Mouse (Mus musculus): ENCODE results near the gene Map3k4. TPM values are rescaled to one million over a fixed set of nuclear protein-coding genes. Genes with fewer than 3 reads are reported as not detected.

Gene Map3k4
- polyA plus RNA-seq, 1 experiment from 2014 or later = 58.7 TPM

DNA sequence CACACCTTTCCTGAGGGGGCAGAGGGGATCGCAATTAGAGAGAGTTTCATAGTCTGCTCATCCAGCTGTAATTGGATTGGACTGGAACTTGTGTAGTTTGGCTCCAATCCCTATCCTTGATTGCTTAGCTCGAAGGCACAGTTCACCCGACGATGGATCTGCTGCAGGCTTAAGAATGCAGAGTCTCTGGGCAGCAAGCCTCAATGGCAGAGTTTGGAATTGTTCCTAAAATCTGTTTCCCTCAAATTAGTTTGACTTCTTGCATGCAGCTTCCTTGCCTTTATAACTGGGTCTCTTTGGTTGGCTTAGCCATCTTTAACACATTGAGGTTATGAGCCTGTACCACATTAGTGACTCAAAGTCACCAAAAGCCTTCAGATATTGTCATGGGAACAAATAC lies 118.7 kb downstream of the Map3k4 start:
- no peak for ATAC-seq (replicated peaks; ENCODE audit: low FRiP score, low read depth)
- peaks cover 10% of the 10 kb centered on the region for H3K4me1 ChIP-seq (replicated peaks; ENCODE audit: insufficient read depth, low read length)
- H3K36me3 ChIP-seq (ENCODE audit: insufficient read depth, low read length) = no peaks in the 10 kb centered on the region
- no peak overlapping the region for H3K4me3 ChIP-seq (replicated peaks; ENCODE audit: low read depth, low read length)
- no peak overlapping the region for H3K9ac ChIP-seq (ENCODE audit: low read depth, low read length)
- 62% methylated on average over 4 of the region's 4 CpGs for WGBS
- no peak overlapping the region for H3K4me2 ChIP-seq (ENCODE audit: low read length)
- H3K27me3 ChIP-seq (ENCODE audit: insufficient read depth, low read length) = no peaks in the 10 kb centered on the region
- TF ChIP-seq CTCF (IDR thresholded peaks at IDR 0.05; ENCODE audit: low read depth) = no peak
- no peaks in the 10 kb centered on the region for H3K9me3 ChIP-seq (replicated peaks; ENCODE audit: low read length)
- no peak for DNase-seq (ENCODE audit: low spot score)
- no peak overlapping the region for H3K27ac ChIP-seq

GRCm38 (mm10) chr17:12195604-12196003 lies 123.0 kb downstream of the Map3k4 start:
- H3K4me2 ChIP-seq (ENCODE audit: low read length) = no peak overlapping the region
- DNase-seq (ENCODE audit: low spot score) = peak; percentile 64

GRCm38 (mm10) chr17:12195137-12195536 lies 123.5 kb downstream of the Map3k4 start:
- peaks cover 16% of the 10 kb centered on the region for H3K4me1 ChIP-seq (replicated peaks; ENCODE audit: insufficient read depth, low read length)
- peak overlapping the region; percentile 75 for H3K27ac ChIP-seq
- no peak overlapping the region for H3K4me3 ChIP-seq (replicated peaks; ENCODE audit: low read depth, low read length)
- H3K9me3 ChIP-seq (replicated peaks; ENCODE audit: low read length) = no peaks in the 10 kb centered on the region
- H3K27me3 ChIP-seq (ENCODE audit: insufficient read depth, low read length) = no peaks in the 10 kb centered on the region
- peak; percentile 90 for ATAC-seq (replicated peaks; ENCODE audit: low FRiP score, low read depth)
- H3K4me2 ChIP-seq (ENCODE audit: low read length) = no peak overlapping the region
- H3K9ac ChIP-seq (ENCODE audit: low read depth, low read length) = no peak overlapping the region
- DNase-seq (ENCODE audit: low spot score) = peak; percentile 84
- no peak for TF ChIP-seq CTCF (IDR thresholded peaks at IDR 0.05; ENCODE audit: low read depth)
- no peaks in the 10 kb centered on the region for H3K36me3 ChIP-seq (ENCODE audit: insufficient read depth, low read length)
- 10% methylated on average over 5 of the region's 5 CpGs for WGBS

More at GRCm38 (mm10) chr17:12195604-12196003, 123.0 kb downstream of the Map3k4 start:
- peaks cover 16% of the 10 kb centered on the region for H3K4me1 ChIP-seq (replicated peaks; ENCODE audit: insufficient read depth, low read length)
- no peaks in the 10 kb centered on the region for H3K36me3 ChIP-seq (ENCODE audit: insufficient read depth, low read length)
- H3K27me3 ChIP-seq (ENCODE audit: insufficient read depth, low read length) = no peaks in the 10 kb centered on the region
- no peak overlapping the region for H3K4me3 ChIP-seq (replicated peaks; ENCODE audit: low read depth, low read length)
- H3K9ac ChIP-seq (ENCODE audit: low read depth, low read length) = no peak overlapping the region
- H3K27ac ChIP-seq = peak overlapping the region; percentile 75
- H3K9me3 ChIP-seq (replicated peaks; ENCODE audit: low read length) = no peaks in the 10 kb centered on the region
- WGBS = 32% methylated on average over 10 of the region's 10 CpGs
- peak; percentile 86 for ATAC-seq (replicated peaks; ENCODE audit: low FRiP score, low read depth)
- no peak for TF ChIP-seq CTCF (IDR thresholded peaks at IDR 0.05; ENCODE audit: low read depth)

- Histone ChIP-seq H3K27me3 (ENCODE audit: insufficient read depth, low read length) (no peaks in the 10 kb centered on the region), H3K27ac (no peak overlapping the region), H3K36me3 (ENCODE audit: insufficient read depth, low read length) (no peaks in the 10 kb centered on the region), H3K4me1 (replicated peaks; ENCODE audit: insufficient read depth, low read length) (no peaks in the 10 kb centered on the region), H3K4me2 (ENCODE audit: low read length) (no peak overlapping the region), H3K9ac (ENCODE audit: low read depth, low read length) (no peak overlapping the region), H3K4me3 (replicated peaks; ENCODE audit: low read depth, low read length) (no peak overlapping the region), H3K9me3 (replicated peaks; ENCODE audit: low read length) (no peaks in the 10 kb centered on the region)
- ATAC-seq (replicated peaks; ENCODE audit: low FRiP score, low read depth) (no peak), DNase-seq (ENCODE audit: low spot score) (no peak)
- WGBS = 45% methylated on average over 1 of the region's 1 CpGs
- TF ChIP-seq CTCF (IDR thresholded peaks at IDR 0.05; ENCODE audit: low read depth) = no peak
These were observed 130.8 kb downstream of the Map3k4 start for GRCm38 (mm10) chr17:12187782-12188181.

DNA sequence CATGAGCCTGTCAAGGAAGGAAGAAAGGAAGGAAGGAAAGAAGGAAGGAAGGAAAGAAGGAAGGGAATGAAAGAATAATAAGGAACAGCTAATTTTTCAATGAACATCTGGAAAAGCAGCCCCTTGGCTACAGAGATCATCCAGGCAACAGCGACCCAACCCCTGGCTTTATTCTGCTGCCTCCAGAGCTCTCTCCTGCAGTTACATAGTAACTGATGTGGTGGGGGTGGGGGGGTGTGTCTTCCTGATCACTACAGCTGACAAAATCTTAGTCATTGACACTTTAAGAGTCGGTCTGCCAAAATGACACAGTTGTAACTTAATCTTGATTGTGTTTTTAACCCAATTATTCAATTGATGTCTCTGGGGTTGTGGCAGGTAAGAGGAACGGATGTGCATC lies 132.3 kb downstream of the Map3k4 start:
- Histone ChIP-seq H3K9ac (ENCODE audit: low read depth, low read length) (no peak overlapping the region), H3K4me2 (ENCODE audit: low read length) (no peak overlapping the region), H3K27me3 (ENCODE audit: insufficient read depth, low read length) (no peaks in the 10 kb centered on the region), H3K4me3 (replicated peaks; ENCODE audit: low read depth, low read length) (no peak overlapping the region), H3K9me3 (replicated peaks; ENCODE audit: low read length) (no peaks in the 10 kb centered on the region), H3K36me3 (ENCODE audit: insufficient read depth, low read length) (no peaks in the 10 kb centered on the region), H3K27ac (no peak overlapping the region), H3K4me1 (replicated peaks; ENCODE audit: insufficient read depth, low read length) (no peaks in the 10 kb centered on the region)
- TF ChIP-seq CTCF (IDR thresholded peaks at IDR 0.05; ENCODE audit: low read depth) = no peak
- ATAC-seq (replicated peaks; ENCODE audit: low FRiP score, low read depth) = no peak
- DNase-seq (ENCODE audit: low spot score) = no peak
- WGBS = 78% methylated on average over 3 of the region's 3 CpGs

GRCm38 (mm10) chr17:12185855-12186254 lies 132.7 kb downstream of the Map3k4 start:
- no peaks in the 10 kb centered on the region for H3K4me1 ChIP-seq (replicated peaks; ENCODE audit: insufficient read depth, low read length)
- no peak overlapping the region for H3K4me2 ChIP-seq (ENCODE audit: low read length)
- H3K4me3 ChIP-seq (replicated peaks; ENCODE audit: low read depth, low read length) = no peak overlapping the region
- TF ChIP-seq CTCF (IDR thresholded peaks at IDR 0.05; ENCODE audit: low read depth) = no peak
- H3K9me3 ChIP-seq (replicated peaks; ENCODE audit: low read length) = no peaks in the 10 kb centered on the region
- no peak overlapping the region for H3K27ac ChIP-seq
- ATAC-seq (replicated peaks; ENCODE audit: low FRiP score, low read depth) (no peak), DNase-seq (ENCODE audit: low spot score) (no peak)
- H3K36me3 ChIP-seq (ENCODE audit: insufficient read depth, low read length) = no peaks in the 10 kb centered on the region
- WGBS = 94% methylated on average over 4 of the region's 4 CpGs
- no peak overlapping the region for H3K9ac ChIP-seq (ENCODE audit: low read depth, low read length)
- H3K27me3 ChIP-seq (ENCODE audit: insufficient read depth, low read length) = no peaks in the 10 kb centered on the region

GRCm38 (mm10) chr17:12184283-12184682 lies 134.3 kb downstream of the Map3k4 start:
- Histone ChIP-seq H3K36me3 (ENCODE audit: insufficient read depth, low read length) (no peaks in the 10 kb centered on the region), H3K4me1 (replicated peaks; ENCODE audit: insufficient read depth, low read length) (0 out of 2 replicates have a peak, but pooled peaks cover 6% of the 10 kb centered on the region), H3K27me3 (ENCODE audit: insufficient read depth, low read length) (no peaks in the 10 kb centered on the region), H3K4me2 (ENCODE audit: low read length) (no peak overlapping the region), H3K27ac (no peak overlapping the region), H3K9ac (ENCODE audit: low read depth, low read length) (no peak overlapping the region), H3K4me3 (replicated peaks; ENCODE audit: low read depth, low read length) (no peak overlapping the region), H3K9me3 (replicated peaks; ENCODE audit: low read length) (no peaks in the 10 kb centered on the region)
- WGBS = 63% methylated on average over 8 of the region's 8 CpGs
- no peak for DNase-seq (ENCODE audit: low spot score)
- TF ChIP-seq CTCF (IDR thresholded peaks at IDR 0.05; ENCODE audit: low read depth) = no peak
- ATAC-seq (replicated peaks; ENCODE audit: low FRiP score, low read depth) = no peak
